Mouse (Mus musculus): ENCODE measurements around the gene Rtf2. TPM values are rescaled to one million over a fixed set of nuclear protein-coding genes. Genes with fewer than 3 reads are reported as not detected.
A peak's percentile ranks its signal among the peaks of the same experiment; 100 is the strongest.

Gene Rtf2
- polyA plus RNA-seq (2012; fragmentation: generic; extraction: Trizol), result 49.8 TPM

DNA sequence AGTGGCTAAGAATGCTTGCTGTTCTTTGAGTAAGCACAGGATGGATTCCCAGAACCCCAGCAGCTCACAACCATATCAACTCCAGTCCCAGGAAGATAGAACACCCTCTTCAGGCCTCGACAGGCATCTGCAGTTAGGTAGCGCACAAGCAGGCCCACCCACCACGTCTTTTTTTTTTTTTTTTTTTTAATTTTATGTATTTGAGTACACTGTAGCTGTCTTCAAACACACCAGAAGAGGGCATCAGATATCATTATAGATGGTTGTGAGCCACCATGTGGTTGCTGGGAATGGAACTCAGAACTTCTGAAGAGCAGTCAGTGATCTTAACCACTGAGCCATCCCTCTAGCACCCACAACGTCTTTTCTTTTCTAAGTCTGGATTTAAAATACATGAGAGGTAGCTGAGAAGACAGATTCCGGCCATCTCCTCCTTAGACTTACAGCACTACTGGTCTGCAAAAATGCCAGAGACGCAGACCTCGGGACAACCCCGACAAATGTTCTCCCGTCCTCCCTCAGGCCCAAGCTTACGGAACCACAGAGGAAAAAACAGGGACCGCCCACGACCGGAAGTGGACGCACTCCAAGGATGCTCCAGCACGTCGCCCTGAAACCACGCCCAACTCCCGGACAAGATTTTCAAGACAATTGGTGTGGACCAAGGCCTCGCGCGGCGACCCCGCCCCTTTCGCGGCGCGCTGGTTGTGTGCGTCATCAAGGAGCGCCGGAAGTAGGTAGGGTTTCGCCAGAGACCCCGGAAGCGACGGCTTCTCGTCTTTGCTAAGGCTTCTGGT is at the start of gene Rtf2:
Rtf2 (plus strand) TSS at position 714 of the 797 bp plus-strand sequence.
- H3K27me3 ChIP-seq (ENCODE audit: control insufficient read depth, insufficient read depth, insufficient read length), result peaks cover 5% of the 10 kb centered on the region
- TF ChIP-seq MAX (IDR thresholded peaks at IDR 0.05; ENCODE audit: low read depth) (no peak), POLR2A (IDR thresholded peaks at IDR 0.05; ENCODE audit: insufficient read length, low read depth) (peak; percentile 65), E2F4 (IDR thresholded peaks at IDR 0.05; ENCODE audit: insufficient read depth) (no peak), CEBPB (IDR thresholded peaks at IDR 0.05; ENCODE audit: insufficient read depth, poor library complexity, severe bottlenecking) (no peak), SRF (IDR thresholded peaks at IDR 0.05; ENCODE audit: control insufficient read depth, insufficient read length, low read depth) (peak; percentile 89), POLR2AphosphoS2 (IDR thresholded peaks at IDR 0.05; ENCODE audit: insufficient read length, low read depth) (peak; percentile 77)
- H3K4me3 ChIP-seq, result peak within 1 kb of the TSS; percentile 82
- peak within 1 kb of the TSS; percentile 46 for H3ac ChIP-seq (ENCODE audit: control insufficient read depth, insufficient read length)
- peak within 1 kb of the TSS; percentile 87 for H3K4me2 ChIP-seq (ENCODE audit: low read depth)
- H3K36me3 ChIP-seq (ENCODE audit: control insufficient read depth, insufficient read depth), result no peaks in the 10 kb centered on the region
- H3K79me2 ChIP-seq (ENCODE audit: control insufficient read depth, insufficient read depth), result peaks cover 36% of the 10 kb centered on the region

DNA sequence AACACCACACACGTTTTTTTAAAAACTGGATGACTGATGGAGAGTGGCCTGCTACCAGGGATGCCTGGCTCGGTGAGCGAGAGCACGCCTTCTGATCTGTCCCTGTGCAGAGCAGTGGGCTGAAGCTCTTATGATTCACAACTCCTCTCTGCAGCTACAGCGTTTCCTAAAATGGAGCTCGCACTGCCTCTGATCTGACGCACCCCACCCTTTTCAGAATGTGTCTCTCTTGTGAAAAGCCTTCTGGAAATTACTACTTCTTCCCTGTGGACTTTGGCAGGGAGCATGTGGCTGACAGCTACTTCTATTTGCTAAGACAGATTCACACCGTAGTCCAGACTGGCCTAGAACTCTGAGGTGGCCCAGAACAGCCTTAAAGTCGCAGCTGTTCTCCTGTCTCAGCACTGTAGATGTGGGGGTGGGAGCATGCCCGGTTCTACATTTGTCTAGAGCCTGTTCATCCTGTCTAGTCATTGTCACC is 48.3 kb upstream of the Rtf2 start:
- no peaks in the 10 kb centered on the region for H3K79me2 ChIP-seq (ENCODE audit: control insufficient read depth, insufficient read depth)
- peak overlapping the region; percentile 41 for H3K4me2 ChIP-seq (ENCODE audit: low read depth)
- no peak overlapping the region for H3K4me3 ChIP-seq
- H3K36me3 ChIP-seq (ENCODE audit: control insufficient read depth, insufficient read depth), result no peaks in the 10 kb centered on the region
- TF ChIP-seq MYOD1 (IDR thresholded peaks at IDR 0.05; ENCODE audit: control insufficient read depth in 1 of 3, insufficient read length in 2 of 3, low read depth in 2 of 3) (peak in 2 of 3 experiments; percentile 31 to 66), MYOG (IDR thresholded peaks at IDR 0.05; ENCODE audit: control insufficient read depth in 1 of 3, insufficient read depth in 1 of 3, insufficient read length in 2 of 3, low read depth in 2 of 3) (peak in 1 of 3 experiments; percentile 34), USF1 (IDR thresholded peaks at IDR 0.05; ENCODE audit: low read depth) (no peak)
- H3ac ChIP-seq (ENCODE audit: control insufficient read depth, insufficient read length), result no peak overlapping the region
- H3K27me3 ChIP-seq (ENCODE audit: control insufficient read depth, insufficient read depth, insufficient read length), result peaks cover 6% of the 10 kb centered on the region

DNA sequence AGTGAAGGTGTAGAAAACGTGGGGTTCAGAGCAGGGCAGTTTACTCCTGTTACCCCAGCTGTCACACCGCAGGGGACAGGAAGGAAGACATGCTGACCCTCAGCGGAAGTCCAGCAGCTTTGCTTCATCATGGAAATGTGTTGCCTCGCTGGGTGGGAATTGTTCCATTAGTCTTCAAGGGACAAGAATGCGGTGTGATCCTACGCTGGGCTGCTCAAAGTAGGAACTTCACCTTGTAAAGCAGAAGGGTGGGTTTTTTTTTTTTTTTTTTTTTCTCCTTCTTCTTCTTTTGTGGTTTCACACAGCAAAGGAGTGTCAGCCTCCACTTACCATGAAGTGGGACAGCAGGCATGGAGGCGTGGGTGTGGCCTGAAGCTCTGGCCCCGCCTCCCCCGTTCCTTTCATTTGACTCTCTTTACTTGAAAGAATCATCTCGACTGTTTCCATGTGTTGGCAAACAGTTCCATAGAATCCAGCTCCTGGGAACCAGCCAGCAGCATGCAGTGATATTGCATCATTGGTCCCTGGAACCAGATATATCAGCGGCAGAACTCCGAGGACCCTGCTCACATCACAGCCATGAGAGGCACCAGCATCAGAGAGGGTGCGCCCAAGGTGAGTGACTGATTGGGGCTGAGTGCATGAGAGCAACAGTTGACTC is 46.8 kb upstream of the Rtf2 start, which contains the start of gene Cass4:
Cass4 (plus strand) TSS at position 404 of the 661 bp plus-strand sequence.
- TF ChIP-seq REST (IDR thresholded peaks at IDR 0.05; ENCODE audit: insufficient read depth, insufficient read length) (no peak), MAX (IDR thresholded peaks at IDR 0.05; ENCODE audit: low read depth) (no peak), CEBPB (IDR thresholded peaks at IDR 0.05; ENCODE audit: insufficient read depth, poor library complexity, severe bottlenecking) (no peak), TCF3 (IDR thresholded peaks at IDR 0.05; ENCODE audit: insufficient read length, low read depth) (no peak), USF1 (IDR thresholded peaks at IDR 0.05; ENCODE audit: low read depth) (no peak), E2F4 (IDR thresholded peaks at IDR 0.05; ENCODE audit: insufficient read depth) (no peak), POLR2A (IDR thresholded peaks at IDR 0.05; ENCODE audit: insufficient read length, low read depth) (no peak), TCF12 (IDR thresholded peaks at IDR 0.05; ENCODE audit: insufficient read depth, poor library complexity, severe bottlenecking) (no peak), SRF (IDR thresholded peaks at IDR 0.05; ENCODE audit: control insufficient read depth, insufficient read length, low read depth) (no peak), MYOD1 (IDR thresholded peaks at IDR 0.05; ENCODE audit: control insufficient read depth in 1 of 3, insufficient read length in 2 of 3, low read depth in 2 of 3) (no peak), MYOG (IDR thresholded peaks at IDR 0.05; ENCODE audit: control insufficient read depth in 1 of 3, insufficient read depth in 1 of 3, insufficient read length in 2 of 3, low read depth in 2 of 3) (no peak), POLR2AphosphoS2 (IDR thresholded peaks at IDR 0.05; ENCODE audit: insufficient read length, low read depth) (no peak)
- H3K27me3 ChIP-seq (ENCODE audit: control insufficient read depth, insufficient read depth, insufficient read length), result peaks cover 14% of the 10 kb centered on the region
- H3ac ChIP-seq (ENCODE audit: control insufficient read depth, insufficient read length), result no peak within 1 kb of the TSS
- no peaks in the 10 kb centered on the region for H3K79me2 ChIP-seq (ENCODE audit: control insufficient read depth, insufficient read depth)
- no peaks in the 10 kb centered on the region for H3K36me3 ChIP-seq (ENCODE audit: control insufficient read depth, insufficient read depth)
- H3K4me2 ChIP-seq (ENCODE audit: low read depth), result no peak within 1 kb of the TSS
- no peak within 1 kb of the TSS for H3K4me3 ChIP-seq

DNA sequence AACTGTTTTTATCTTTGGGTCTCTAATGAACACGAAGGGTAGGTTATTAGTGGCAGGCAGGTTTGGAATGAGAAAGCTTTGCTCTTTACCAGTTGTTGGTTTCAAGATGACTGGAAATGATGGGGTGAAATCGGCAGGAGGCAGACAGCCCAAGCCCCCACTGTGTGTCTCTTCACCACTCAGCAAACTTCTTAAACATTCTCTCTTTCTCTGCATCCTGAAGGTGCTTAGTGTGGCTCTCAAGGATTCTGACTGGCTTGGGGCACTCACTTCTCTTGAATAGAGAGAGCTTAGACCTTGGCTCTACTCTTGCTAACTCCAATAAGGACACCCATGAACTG is 46.3 kb upstream of the Rtf2 start:
- Histone ChIP-seq H3K4me2 (ENCODE audit: low read depth) (no peak overlapping the region), H3ac (ENCODE audit: control insufficient read depth, insufficient read length) (no peak overlapping the region), H3K79me2 (ENCODE audit: control insufficient read depth, insufficient read depth) (no peaks in the 10 kb centered on the region), H3K27me3 (ENCODE audit: control insufficient read depth, insufficient read depth, insufficient read length) (peaks cover 19% of the 10 kb centered on the region), H3K36me3 (ENCODE audit: control insufficient read depth, insufficient read depth) (no peaks in the 10 kb centered on the region), H3K4me3 (no peak overlapping the region)
- TF ChIP-seq TCF3 (IDR thresholded peaks at IDR 0.05; ENCODE audit: insufficient read length, low read depth) (no peak), POLR2A (IDR thresholded peaks at IDR 0.05; ENCODE audit: insufficient read length, low read depth) (no peak), CEBPB (IDR thresholded peaks at IDR 0.05; ENCODE audit: insufficient read depth, poor library complexity, severe bottlenecking) (no peak), USF1 (IDR thresholded peaks at IDR 0.05; ENCODE audit: low read depth) (no peak), TCF12 (IDR thresholded peaks at IDR 0.05; ENCODE audit: insufficient read depth, poor library complexity, severe bottlenecking) (no peak), POLR2AphosphoS2 (IDR thresholded peaks at IDR 0.05; ENCODE audit: insufficient read length, low read depth) (no peak), MYOG (IDR thresholded peaks at IDR 0.05; ENCODE audit: control insufficient read depth in 1 of 3, insufficient read depth in 1 of 3, insufficient read length in 2 of 3, low read depth in 2 of 3) (no peak), MAX (IDR thresholded peaks at IDR 0.05; ENCODE audit: low read depth) (no peak), SRF (IDR thresholded peaks at IDR 0.05; ENCODE audit: control insufficient read depth, insufficient read length, low read depth) (no peak), MYOD1 (IDR thresholded peaks at IDR 0.05; ENCODE audit: control insufficient read depth in 1 of 3, insufficient read length in 2 of 3, low read depth in 2 of 3) (no peak), REST (IDR thresholded peaks at IDR 0.05; ENCODE audit: insufficient read depth, insufficient read length) (no peak)

Data from myocyte (in vitro differentiated cells).